Mouse (Mus musculus) C2C12 (cell line): ENCODE data around the gene Mgat4a.

Experiments
- CTCF ChIP-seq: IDR thresholded peaks from one replicate; pipeline ENCODE4 v1.5.1; 2011; ENCODE audit not compliant: control insufficient read depth, insufficient read depth, insufficient read length
- USF1 ChIP-seq: IDR thresholded peaks from one replicate; pipeline ENCODE4 v1.6.1; 2011; ENCODE audit warnings: low read depth, mild to moderate bottlenecking, control low read depth, moderate library complexity

DNA sequence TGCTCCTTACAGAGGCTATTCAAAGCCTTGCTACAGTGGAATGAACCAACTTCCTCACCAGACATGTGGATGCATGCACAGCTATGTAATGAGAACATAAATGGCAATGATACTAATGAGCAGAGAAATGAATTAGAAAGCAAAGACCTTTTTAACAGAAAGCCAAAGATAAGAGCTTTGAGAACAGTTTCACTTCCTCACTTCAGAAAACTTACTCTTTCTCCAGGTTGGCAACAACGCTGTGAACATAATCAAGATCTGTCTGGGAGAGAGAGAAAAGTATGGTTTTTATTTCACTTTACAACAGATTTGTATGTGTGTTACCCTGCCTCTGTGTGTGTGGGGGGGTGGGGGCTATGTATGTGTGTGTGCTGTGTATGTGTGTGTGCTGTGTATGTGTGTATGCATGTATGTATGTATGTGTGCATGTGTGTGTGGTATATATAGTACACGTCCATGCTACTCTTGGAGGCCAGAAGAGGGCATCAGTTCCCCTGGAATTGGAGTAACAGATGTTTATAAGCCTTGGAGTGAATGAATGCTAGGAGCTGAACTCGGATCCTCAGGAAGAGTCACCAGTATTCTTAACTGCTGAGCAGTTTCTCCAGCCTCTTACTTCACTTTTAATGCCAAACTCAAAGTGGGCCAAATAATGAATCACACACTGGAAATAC, 74.4 kb downstream of the Mgat4a start:
- TF ChIP-seq CTCF = no peak
- TF ChIP-seq USF1 = no peak
